Mouse (Mus musculus) bone marrow, adult 2 months (tissue): ENCODE measurements around the gene Mbtps1.

Source experiments
- CTCF ChIP-seq: fragments of 200-500 bp; IDR thresholded peaks from 2 replicates; pipeline ENCODE4 v1.5.1; 2011; ENCODE audit warnings: low read length, control low read depth; ENCODE audit not compliant: control insufficient read depth, insufficient read depth
- POLR2A ChIP-seq: fragments of 200-500 bp; IDR thresholded peaks from 2 replicates; pipeline ENCODE4 v1.6.1; 2011; ENCODE audit warnings: low read depth, mild to moderate bottlenecking, control low read depth, low read length, borderline replicate concordance; ENCODE audit not compliant: control insufficient read depth

DNA sequence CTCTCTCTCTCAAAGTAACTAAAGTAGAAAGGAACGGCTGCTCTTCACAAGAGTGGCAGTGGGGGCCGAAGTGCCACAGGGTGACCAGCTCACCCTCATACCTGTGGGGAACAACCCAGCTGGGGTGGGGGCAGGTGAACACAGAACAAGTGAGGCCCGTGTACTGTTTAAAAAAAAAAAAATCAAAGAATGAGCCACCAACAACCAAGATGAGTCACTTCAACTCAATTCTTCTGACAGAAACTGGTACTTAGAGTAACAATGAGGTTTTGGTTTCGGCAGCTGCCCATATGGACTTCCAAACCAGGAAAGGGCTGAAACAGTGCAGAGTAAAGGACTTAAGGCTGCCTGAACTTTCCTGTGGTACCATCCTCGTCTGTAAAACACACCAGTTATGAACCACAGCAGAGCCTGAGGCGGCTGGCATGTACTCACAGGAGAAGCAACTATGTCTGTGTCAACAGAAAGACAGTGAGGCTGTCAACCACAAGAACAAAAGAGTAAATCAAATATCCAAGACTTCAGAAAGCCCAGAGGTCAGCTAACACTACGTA, 9.9 kb downstream of the Mbtps1 start:
- no peak for TF ChIP-seq POLR2A
- TF ChIP-seq CTCF = no peak
